26 mouse cellular contexts compared by ENCODE assay signal in the genomic region with DNA sequence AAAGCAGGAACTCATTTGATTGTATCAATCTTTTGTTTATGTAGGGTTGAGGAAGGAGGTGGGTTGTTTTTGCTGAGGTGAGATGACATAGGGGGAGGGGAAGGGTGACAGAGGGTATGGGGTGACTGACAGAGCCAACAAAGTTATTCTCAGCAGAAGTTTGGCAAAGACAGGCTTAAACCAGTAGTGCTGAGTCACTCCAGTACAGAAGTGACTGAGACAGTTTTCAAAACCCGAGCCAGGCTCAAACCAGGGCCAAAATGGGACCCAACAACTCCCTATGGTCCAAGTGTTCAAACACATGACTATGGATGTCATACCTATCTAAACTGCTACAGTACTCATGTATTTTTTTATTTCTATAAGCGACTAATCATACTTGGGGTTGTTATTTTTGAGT. TPM values are rescaled to one million over a fixed set of nuclear protein-coding genes. Genes with fewer than 3 reads are reported as not detected.
DNase-seq lines count a peak whose midpoint lies in the region; ATAC-seq and TF ChIP-seq lines count a peak whose summit lies in the region.
"Had no signal": no experiment of that assay in that cellular context is flagged by ENCODE, and none has a peak within 500 bp of the region (broad histone marks: within the 10 kb centered on the region; RNA-seq: fewer than 3 reads in every experiment).

No protein-coding gene starts in this region.

- H3K36me3 ChIP-seq in CH12.LX (replicated peaks in 1 of 2; ENCODE audit: control insufficient read depth in 1 of 2, insufficient read depth in 1 of 2, low read length in 1 of 2): peaks cover 0 to 4% of the 10 kb centered on the region in 2 experiments
- H3K36me3 ChIP-seq: embryonic facial prominence, embryonic 10.5 days; embryonic facial prominence, embryonic 13.5 days; forebrain, embryonic 12.5 days; forebrain, embryonic 15.5 days had no signal

- H3K9ac ChIP-seq in CH12.LX (ENCODE audit: insufficient read depth, low read depth): no peak overlapping the region
- H3K9ac ChIP-seq: embryonic facial prominence, embryonic 13.5 days; forebrain, embryonic 12.5 days; forebrain, embryonic 15.5 days; hindbrain, embryonic 14.5 days had no signal

- in situ Hi-C loops in CH12.LX (cut with MboI; ENCODE audit: low pct_ligation_motif_present, low pct_unique_long_range_greater_than_20kb, low sequenced_read_pairs): no loop called here

- no peaks in the 10 kb centered on the region for H3K9me3 ChIP-seq in CH12.LX (replicated peaks; ENCODE audit: low read length)
- H3K9me3 ChIP-seq: embryonic facial prominence, embryonic 10.5 days; embryonic facial prominence, embryonic 13.5 days; forebrain, embryonic 12.5 days; forebrain, embryonic 15.5 days had no signal

- peak; percentile 58 for TF ChIP-seq EP300 in CH12.LX (IDR thresholded peaks at IDR 0.05; ENCODE audit: low read length)

- 0 out of 2 replicates have a peak, but pooled peaks have one; percentile 10 for ATAC-seq in megakaryocyte, adult 5-6 weeks (ENCODE audit: poor library complexity, severe bottlenecking)
- ATAC-seq: CD4-positive, CD25-positive, alpha-beta regulatory T cell, adult 4 months; forebrain, embryonic 15.5 days; hindbrain, postnatal 0 days; inflammation-experienced regulatory T-cells, adult 6 months; intestine, embryonic 16.5 days had no signal

- TF ChIP-seq CTCF in CH12.LX (conservative IDR thresholded peaks at IDR 0.05 in 1 of 2, IDR thresholded peaks at IDR 0.05 in 1 of 2; ENCODE audit: low read depth in 2 of 2, low read length in 2 of 2): no peak

- TF ChIP-seq RAD21 in CH12.LX (IDR thresholded peaks at IDR 0.05; ENCODE audit: low read depth, low read length): no peak

- DNase-seq in CH12.LX (ENCODE audit: extremely low read depth) (no peak), ES-CJ7 (ENCODE audit: low read depth, low spot score) (peak; percentile 4), MN1 (ENCODE audit: low spot score) (no peak)
- DNase-seq in left cerebral cortex, postnatal 25 days (ENCODE audit: low spot score in 2 of 2): no peak
- DNase-seq in heart, postnatal 10 days: no peak
- DNase-seq: adrenal gland, adult 2 months; adrenal gland, postnatal 14 days; cerebellum, adult 11 months; cerebellum, adult 2 months; cerebellum, adult 9-11 months; cerebellum, postnatal 25 days; gastrocnemius, postnatal 25 days; heart, postnatal 36 days had no signal

- dilution Hi-C loops in CH12.LX (cut with MboI; ENCODE audit: extremely low pct_ligation_motif_present, extremely low pct_unique_long_range_greater_than_20kb, low sequenced_read_pairs): no loop called here

- no peaks in the 10 kb centered on the region for H3K27me3 ChIP-seq in CH12.LX (replicated peaks)
- H3K27me3 ChIP-seq: embryonic facial prominence, embryonic 13.5 days; forebrain, embryonic 12.5 days; forebrain, embryonic 15.5 days had no signal

- peaks cover 8 to 65% of the 10 kb centered on the region in 2 experiments; a peak in 3 of 4 replicates for H3K4me1 ChIP-seq in CH12.LX (ENCODE audit: control insufficient read depth in 1 of 2, insufficient read depth in 2 of 2)
- H3K4me1 ChIP-seq: embryonic facial prominence, embryonic 10.5 days; embryonic facial prominence, embryonic 13.5 days; forebrain, embryonic 12.5 days; forebrain, embryonic 15.5 days had no signal

- intact Hi-C loops in left cerebral cortex, postnatal 25 days (cut with DNase I): no loop called here
- intact Hi-C loops in heart, postnatal 10 days (cut with DNase I): no loop called here

- no peaks in the 10 kb centered on the region for H3K79me2 ChIP-seq in CH12.LX (replicated peaks; ENCODE audit: control insufficient read depth, extremely low read depth, insufficient read depth, poor library complexity, severe bottlenecking)

- no peak overlapping the region for H3K4me3 ChIP-seq in CH12.LX (replicated peaks in 1 of 3; ENCODE audit: low read depth in 2 of 3, low read length in 2 of 3, poor library complexity in 1 of 3)
- H3K4me3 ChIP-seq: embryonic facial prominence, embryonic 10.5 days; embryonic facial prominence, embryonic 13.5 days; erythroblast, embryonic 14.5 days; forebrain, embryonic 12.5 days; forebrain, embryonic 15.5 days had no signal

- no peak overlapping the region for H3K4me2 ChIP-seq in CH12.LX (ENCODE audit: insufficient read depth, low read depth, poor library complexity, severe bottlenecking)
- H3K4me2 ChIP-seq: embryonic facial prominence, embryonic 13.5 days; forebrain, embryonic 12.5 days; forebrain, embryonic 15.5 days; heart, embryonic 11.5 days; hindbrain, embryonic 14.5 days had no signal

- no peak overlapping the region for H3K27ac ChIP-seq in CH12.LX (ENCODE audit: insufficient read depth, low read depth)
- H3K27ac ChIP-seq: embryonic facial prominence, embryonic 10.5 days; embryonic facial prominence, embryonic 13.5 days; forebrain, embryonic 12.5 days; forebrain, embryonic 15.5 days; hindbrain, embryonic 14.5 days; hindbrain, postnatal 0 days had no signal

- no peak for TF ChIP-seq POLR2A in CH12.LX (IDR thresholded peaks at IDR 0.05; ENCODE audit: low read depth, low read length)

TF ChIP-seq in CH12.LX, 34 proteins besides CTCF, POLR2A, EP300 and RAD21:
- no peak for TF ChIP-seq ZNF384 (IDR thresholded peaks at IDR 0.05; ENCODE audit: low read depth, low read length)
- TF ChIP-seq MAZ (IDR thresholded peaks at IDR 0.05; ENCODE audit: low read depth, low read length): no peak
- no peak for TF ChIP-seq TBP (conservative IDR thresholded peaks at IDR 0.05; ENCODE audit: low read depth, low read length)
- peak; percentile 84 for TF ChIP-seq MAFK (IDR thresholded peaks at IDR 0.05; ENCODE audit: insufficient replicate concordance, low read length)
- peak; percentile 19; the same call in 1 of the 2 replicates for TF ChIP-seq ETS1 (conservative IDR thresholded peaks at IDR 0.05; ENCODE audit: low read depth, low read length)
- TF ChIP-seq TCF12 (IDR thresholded peaks at IDR 0.05; ENCODE audit: low read depth, low read length): no peak
- TF ChIP-seq JUND (conservative IDR thresholded peaks at IDR 0.05; ENCODE audit: low read depth, low read length): peak; percentile 59
- TF ChIP-seq MEF2A (IDR thresholded peaks at IDR 0.05; ENCODE audit: borderline replicate concordance, low read depth, low read length): peak; percentile 61; the same call in 1 of the 2 replicates
- peak; percentile 83 for TF ChIP-seq IRF4 (IDR thresholded peaks at IDR 0.05; ENCODE audit: low read depth, low read length)

RNA-seq across cellular contexts. Expression of gene Hnmt, which starts 52.4 kb away (rescaled TPM):
- total RNA-seq in CH12.LX (2012; rRNA removed) (0.42 and 0.64 TPM in 2 replicates), CH12.LX (2014; rRNA removed) (0.13 TPM in 1 of 2 replicates, not detected in the other)
- not detected in 2 replicates for polyA plus RNA-seq in CH12.LX (2012; ENCODE audit: insufficient read length, low read depth)
- 15.1 and 16.1 TPM in 2 replicates for total RNA-seq in megakaryocyte, adult 5-6 weeks (2015)
- total RNA-seq in megakaryocyte, adult 5-6 weeks (2017): 27.2 and 41.2 TPM in 2 replicates
- 10 to 100 TPM; 21.3 to 23.5 TPM for total RNA-seq in left cerebral cortex, postnatal 25 days (2021)
- total RNA-seq in heart, postnatal 10 days (2021): 1 to 10 TPM; 7.8 to 8.5 TPM
- polyA plus RNA-seq: C2C12; CD4-positive, CD25-positive, alpha-beta regulatory T cell, adult 4 months; erythroblast, embryonic 14.5 days; inflammation-experienced regulatory T-cells, adult 6 months had no signal

Comparison
In these comparisons a context has a peak if more than half of its experiments do, and no peak if none do; other contexts are left out.
1. RNA of gene Hnmt, which starts 52.4 kb away (total RNA-seq): 15.1 to 41.2 TPM in megakaryocyte, adult 5-6 weeks, 21.3 to 23.5 TPM in left cerebral cortex, postnatal 25 days and 7.8 to 8.5 TPM in heart, postnatal 10 days; 0.13 to 0.64 TPM in CH12.LX; every median in the first group is over 4 times any median in the second.